Mouse (Mus musculus): ENCODE measurements around the gene Lamb3. TPM values are rescaled to one million over a fixed set of nuclear protein-coding genes. Genes with fewer than 3 reads are reported as not detected.
A peak's percentile ranks its signal among the peaks of the same experiment; 100 is the strongest.

The Lamb3 gene
- under 1 TPM; 0.76 to 0.80 TPM for total RNA-seq (2021)

GRCm38 (mm10) chr1:193207503-193207902 is at the start of gene Lamb3:
Gene Lamb3 (plus strand): TSS chr1:193207699.
- no peak for DNase-seq (ENCODE audit: extremely low spot score in 1 of 2, low spot score in 1 of 2)

DNA sequence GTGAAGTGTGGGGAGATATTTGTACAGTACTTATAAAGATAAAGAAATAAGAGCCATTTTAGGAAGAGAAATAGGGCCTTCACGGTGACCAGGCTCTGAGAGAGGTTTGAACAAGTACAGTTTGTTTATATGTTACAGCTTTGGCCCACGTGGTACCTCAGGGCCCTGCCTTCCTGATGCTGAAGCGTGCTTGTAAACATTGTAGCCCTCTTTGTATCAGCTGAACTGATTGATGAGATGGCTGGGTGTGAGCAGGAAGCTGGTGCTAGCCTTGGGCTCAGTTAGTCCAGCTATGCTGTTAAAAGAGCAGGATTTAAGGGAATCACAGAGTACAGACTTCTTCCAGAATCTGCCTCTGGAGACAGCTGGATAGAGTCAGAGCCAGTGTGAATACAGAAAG is 48.3 kb upstream of the Lamb3 start:
- no peak for DNase-seq (ENCODE audit: extremely low spot score in 1 of 2, low spot score in 1 of 2)

DNA sequence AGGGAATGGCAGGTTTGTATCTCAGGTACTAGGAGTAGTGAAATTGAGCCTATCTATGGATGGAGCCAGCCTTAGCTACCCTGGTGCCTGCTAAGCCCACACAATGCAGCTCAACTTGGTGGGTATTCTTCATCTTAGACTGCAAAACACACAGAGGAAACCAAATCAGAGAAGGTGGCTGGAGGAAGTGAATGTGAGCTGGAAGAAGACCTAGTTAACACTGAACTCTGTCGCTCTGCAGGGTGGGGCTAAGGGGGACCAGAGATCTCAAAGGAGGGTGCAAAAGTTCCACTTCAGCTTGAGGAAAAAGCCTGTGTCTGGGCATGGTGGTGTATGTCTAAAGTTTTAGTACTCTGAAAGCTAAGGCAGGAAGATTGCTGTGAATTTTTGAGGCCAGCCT is 47.9 kb upstream of the Lamb3 start:
- DNase-seq (ENCODE audit: extremely low spot score in 1 of 2, low spot score in 1 of 2), result no peak

DNA sequence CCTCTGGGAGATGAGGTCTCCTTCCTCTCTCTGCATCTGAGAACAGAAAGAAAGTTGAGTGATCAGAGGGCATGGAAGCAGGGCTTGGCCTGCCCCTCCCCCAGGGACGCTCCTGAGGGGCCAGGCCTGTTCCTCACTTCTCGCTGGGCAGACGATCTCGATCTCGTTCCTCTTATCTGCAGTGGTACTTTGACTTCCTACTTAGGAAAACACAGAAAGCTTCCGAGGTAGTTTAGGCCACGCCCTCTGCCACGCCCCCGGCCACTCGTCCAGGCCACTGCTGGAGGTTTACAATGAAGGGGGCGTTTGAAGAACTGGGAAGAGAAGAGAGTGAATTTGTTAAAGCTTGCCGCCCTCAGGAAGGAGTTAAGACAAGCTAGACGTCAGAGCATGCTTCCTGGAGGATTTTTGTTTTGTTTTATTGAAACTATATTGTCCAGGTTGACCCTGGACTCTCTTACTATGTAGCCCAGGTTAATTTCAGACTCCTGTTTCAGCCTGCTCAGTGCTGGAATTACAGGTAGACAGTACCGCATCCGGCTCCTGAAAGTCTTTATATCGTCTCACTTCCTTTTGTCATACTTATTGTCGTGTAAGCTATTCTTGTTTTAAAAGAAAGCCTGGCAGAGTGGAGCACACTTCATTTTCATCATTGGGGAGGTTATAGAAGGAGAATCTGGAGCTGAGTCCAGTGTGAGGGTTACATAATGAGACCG is 47.0 kb upstream of the Lamb3 start:
- no peak for DNase-seq (ENCODE audit: extremely low spot score in 1 of 2, low spot score in 1 of 2)

DNA sequence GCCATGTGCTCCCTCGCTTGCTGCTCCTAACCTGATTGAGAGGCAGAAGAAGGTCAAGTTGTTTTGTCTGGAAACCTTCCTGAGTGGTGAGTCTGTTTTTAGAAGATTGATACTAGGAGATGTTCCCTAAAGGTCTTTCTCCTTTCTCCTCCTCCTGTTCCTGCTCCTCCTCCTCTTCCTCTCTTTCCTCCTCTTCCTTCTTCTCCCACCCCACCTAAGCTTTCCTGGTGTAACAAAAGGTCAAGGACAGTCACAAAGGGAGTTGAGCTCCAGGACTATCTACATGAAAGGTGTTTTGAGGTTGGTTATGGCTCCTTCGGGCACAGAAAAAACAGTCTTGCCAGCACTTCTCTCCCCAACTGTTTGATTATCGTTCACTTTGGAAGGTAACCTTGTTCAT is 39.8 kb upstream of the Lamb3 start, which contains the start of gene A130010J15Rik:
Gene A130010J15Rik, plus strand, starts transcription at position 301 of the 400 bp plus-strand sequence.
- no peak for DNase-seq (ENCODE audit: extremely low spot score in 1 of 2, low spot score in 1 of 2)

- no peak for DNase-seq (ENCODE audit: extremely low spot score in 1 of 2, low spot score in 1 of 2)
Measured at GRCm38 (mm10) chr1:193169228-193169627, 38.3 kb upstream of the Lamb3 start.

DNA sequence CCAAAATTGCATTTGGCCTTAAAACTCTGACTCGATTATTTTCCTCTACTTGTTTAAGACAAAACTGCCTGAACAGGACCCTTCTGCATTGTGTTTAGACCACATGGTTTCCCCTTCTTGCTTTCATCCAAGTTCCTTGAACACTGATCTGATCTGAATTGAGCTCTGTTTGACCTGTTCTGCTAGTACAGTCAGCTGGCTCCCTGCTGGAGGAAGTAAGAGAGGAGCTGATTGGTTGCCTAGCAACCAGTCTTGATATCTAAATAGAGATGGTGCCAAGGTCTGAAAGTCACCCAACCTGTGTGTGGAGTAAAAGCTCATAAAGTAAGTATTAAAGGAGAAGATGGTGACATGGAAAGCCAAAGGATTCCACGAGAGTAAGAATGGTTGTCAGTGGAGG is 37.6 kb upstream of the Lamb3 start:
- no peak for DNase-seq (ENCODE audit: extremely low spot score in 1 of 2, low spot score in 1 of 2)

DNA sequence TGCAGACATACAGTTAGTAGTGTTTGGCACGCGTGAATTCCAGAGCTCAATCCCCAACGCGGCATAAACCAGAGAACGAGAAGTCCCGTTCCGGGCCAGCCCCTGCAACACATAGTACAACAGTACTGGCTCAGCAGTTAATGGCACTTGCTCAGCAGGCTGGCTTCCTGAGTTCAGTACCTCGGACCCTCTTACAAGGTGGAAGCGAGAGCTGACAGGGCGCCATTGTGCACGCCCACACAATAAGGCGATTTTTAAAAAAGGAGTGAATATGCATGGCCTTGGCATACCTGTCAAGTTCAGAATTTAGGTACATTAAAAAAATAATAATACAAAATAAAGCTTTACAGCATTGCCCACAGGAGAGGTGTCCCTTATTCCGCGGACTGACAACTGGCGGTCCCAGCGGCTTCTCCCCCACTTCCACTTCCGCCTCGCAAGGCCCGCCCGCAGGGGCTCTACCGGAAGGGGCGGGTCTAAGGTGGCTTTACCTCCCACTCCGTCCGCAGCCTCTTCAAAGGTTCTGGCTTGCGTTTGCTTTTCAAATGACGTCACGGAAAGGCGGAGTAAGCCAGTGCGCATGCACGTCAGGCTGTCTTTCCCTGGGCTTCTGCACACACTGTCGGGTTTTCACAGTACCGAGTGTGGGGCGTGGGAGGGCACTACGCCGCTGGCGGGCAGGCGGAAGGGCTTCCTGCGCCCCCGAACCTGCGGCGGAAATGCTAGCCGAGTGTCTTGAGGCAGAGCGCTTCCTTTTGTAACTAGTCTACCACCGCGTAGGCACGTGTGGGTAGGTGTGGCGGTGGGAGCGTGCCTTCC is 34.3 kb upstream of the Lamb3 start:
- DNase-seq (ENCODE audit: extremely low spot score in 1 of 2, low spot score in 1 of 2), result peak; percentile 74 to 83

DNA sequence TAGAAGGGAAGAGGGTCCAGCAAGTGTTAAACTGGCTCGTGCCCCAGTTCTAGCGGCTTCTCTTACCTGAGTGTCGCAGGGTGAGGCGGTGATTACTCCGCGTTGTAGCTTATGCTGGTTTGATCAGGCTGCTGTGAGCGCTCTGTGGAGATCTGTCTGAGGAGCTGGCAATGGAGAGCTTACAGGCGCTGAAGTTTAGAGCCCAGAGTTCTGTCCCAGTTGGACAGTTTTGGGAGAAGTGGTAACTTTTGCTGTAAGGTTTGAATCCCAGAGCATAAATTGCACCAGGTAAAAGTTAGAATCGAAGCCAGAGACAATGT is 33.7 kb upstream of the Lamb3 start:
- DNase-seq (ENCODE audit: extremely low spot score in 1 of 2, low spot score in 1 of 2), result no peak

DNA sequence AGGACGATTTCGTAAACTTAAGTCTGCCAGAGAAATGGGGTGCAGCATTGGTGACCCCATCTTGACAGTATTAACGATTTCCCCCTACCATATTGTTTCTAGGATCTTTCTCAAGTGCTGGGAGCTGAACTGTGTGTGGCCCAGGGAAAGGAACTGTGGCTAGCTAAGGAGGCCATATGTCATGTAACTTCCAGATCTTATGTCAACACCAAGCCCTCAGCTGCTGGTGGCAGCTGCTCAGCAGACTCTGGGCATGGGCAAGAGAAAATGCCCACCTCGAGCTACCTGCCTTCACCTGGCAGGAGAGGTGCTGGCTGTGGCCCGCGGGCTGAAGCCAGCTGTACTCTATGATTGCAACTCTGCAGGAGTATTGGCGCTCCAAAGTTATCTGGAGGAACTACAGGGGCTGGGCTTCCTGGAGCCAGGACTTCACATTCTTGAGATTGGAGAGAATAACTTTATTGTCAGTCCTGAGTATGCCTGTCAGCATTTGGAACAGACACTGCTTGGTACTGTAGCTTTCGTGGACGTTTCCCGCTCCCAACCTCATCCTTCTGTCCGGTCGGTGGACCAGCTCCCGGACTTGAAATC is 33.3 kb upstream of the Lamb3 start:
- DNase-seq (ENCODE audit: extremely low spot score in 1 of 2, low spot score in 1 of 2), result no peak

- no peak for DNase-seq (ENCODE audit: extremely low spot score in 1 of 2, low spot score in 1 of 2)
Measured at GRCm38 (mm10) chr1:193181104-193181503, 26.4 kb upstream of the Lamb3 start.

- DNase-seq (ENCODE audit: extremely low spot score in 1 of 2, low spot score in 1 of 2), result no peak
Measured at GRCm38 (mm10) chr1:193188257-193188656, 19.2 kb upstream of the Lamb3 start.

DNA sequence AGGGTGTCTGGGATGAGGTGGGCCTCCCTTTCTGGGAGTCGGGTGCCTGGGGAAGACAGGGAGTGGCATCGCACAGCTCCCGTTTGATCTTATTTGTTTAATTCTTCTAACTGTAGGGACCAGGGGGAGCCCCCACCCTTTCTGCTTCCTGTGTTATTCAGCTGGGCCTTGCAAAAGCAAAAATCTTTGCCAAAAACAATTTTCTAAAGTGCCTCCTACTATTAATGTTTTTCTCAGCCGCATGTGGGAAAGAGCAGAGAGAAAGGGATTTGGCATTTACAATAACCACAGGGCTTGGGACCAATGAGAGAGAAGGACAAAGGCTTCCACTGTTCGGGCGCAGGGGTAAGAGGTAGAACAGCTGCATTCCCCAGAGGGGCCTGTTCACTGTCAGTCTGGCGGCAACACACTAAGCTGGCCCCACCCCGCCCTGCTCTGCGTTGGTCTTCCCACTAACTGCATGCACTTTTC is 18.3 kb upstream of the Lamb3 start:
- peak in 1 of 2 experiments; percentile 17 for DNase-seq (ENCODE audit: extremely low spot score in 1 of 2, low spot score in 1 of 2)

- DNase-seq (ENCODE audit: extremely low spot score in 1 of 2, low spot score in 1 of 2), result no peak
Measured at GRCm38 (mm10) chr1:193189771-193190170, 17.7 kb upstream of the Lamb3 start.

DNA sequence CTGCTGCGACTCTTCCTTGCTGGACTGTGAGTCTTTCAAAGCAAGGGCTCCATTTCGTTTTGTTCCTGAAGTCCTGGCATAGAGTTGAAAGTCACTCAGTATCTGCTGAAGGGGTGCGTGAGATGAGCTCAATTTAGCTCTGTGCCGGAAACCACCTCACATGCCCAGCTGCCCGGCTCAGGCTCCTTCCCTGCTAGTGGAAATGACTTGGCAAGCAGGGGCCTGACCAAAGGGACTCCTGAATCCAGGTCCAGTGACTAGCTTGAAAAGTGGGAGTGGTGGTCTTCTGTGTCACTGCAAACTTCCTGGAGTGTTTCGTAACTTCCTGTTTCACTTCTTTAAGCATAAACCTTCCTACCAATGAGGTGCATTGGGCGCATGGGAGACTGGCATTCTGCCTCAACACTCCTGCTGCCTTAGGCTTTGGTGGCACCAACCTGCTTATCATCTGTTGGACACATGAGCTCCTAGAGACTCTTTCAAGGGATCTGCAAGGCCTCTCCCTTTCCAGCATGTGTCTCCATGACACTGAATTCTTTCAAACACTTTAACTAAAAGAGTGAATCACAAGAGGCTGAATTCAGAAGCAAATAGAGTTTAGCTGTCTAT is 15.7 kb upstream of the Lamb3 start:
- DNase-seq (ENCODE audit: extremely low spot score in 1 of 2, low spot score in 1 of 2), result no peak

GRCm38 (mm10) chr1:193194416-193195140 is 12.9 kb upstream of the Lamb3 start:
- DNase-seq (ENCODE audit: extremely low spot score in 1 of 2, low spot score in 1 of 2), result no peak

GRCm38 (mm10) chr1:193195169-193195810 is 12.2 kb upstream of the Lamb3 start:
- DNase-seq (ENCODE audit: extremely low spot score in 1 of 2, low spot score in 1 of 2), result no peak

- DNase-seq (ENCODE audit: extremely low spot score in 1 of 2, low spot score in 1 of 2), result no peak
Measured at GRCm38 (mm10) chr1:193197494-193198205, 9.8 kb upstream of the Lamb3 start.

DNA sequence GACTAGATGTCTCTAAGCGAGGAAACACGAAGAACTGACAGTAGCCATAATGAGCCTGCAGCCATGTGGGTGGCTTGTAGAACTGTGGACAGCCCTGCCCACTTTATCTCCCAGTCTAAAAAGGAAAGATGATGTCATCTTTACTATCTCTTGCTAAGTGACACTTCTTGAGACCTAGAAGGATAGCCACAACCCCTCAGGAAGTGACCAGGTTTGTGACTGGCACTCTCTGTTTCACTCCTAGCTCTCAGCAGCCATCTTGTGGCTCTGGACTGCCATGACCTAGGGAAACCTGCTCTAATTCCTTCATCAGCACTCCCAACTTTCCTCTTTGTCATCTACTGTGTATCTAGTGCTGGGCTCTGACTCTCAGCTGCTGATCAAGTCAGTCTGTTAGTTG is 9.2 kb upstream of the Lamb3 start:
- DNase-seq (ENCODE audit: extremely low spot score in 1 of 2, low spot score in 1 of 2), result no peak

All from layer of hippocampus, postnatal 25 days (tissue).